Mouse (Mus musculus) embryonic stem cell, embryonic (primary cell): Measurements from ENCODE around the gene Crls1.

Source experiments
- CTCF ChIA-PET, 4 experiments: fragments of 300-600 bp in 2 of 4; fragments of 350-600 bp in 2 of 4; sonication (Branson Sonifier 250); formaldehyde crosslinking; loops; one replicate each; lab custom pipeline; 2022; ENCODE audit warnings: inconsistent platforms in 2 of 4; lab: Charles Lee
- POLR2A ChIA-PET, 4 experiments: fragments of 300-600 bp in 2 of 4; fragments of 350-600 bp in 2 of 4; sonication (Branson Sonifier 250); formaldehyde crosslinking; loops; one replicate each; lab custom pipeline; 2022; ENCODE audit warnings: antibody characterized with exemption in 4 of 4, inconsistent platforms in 1 of 4; lab: Charles Lee

Crls1 gene

DNA sequence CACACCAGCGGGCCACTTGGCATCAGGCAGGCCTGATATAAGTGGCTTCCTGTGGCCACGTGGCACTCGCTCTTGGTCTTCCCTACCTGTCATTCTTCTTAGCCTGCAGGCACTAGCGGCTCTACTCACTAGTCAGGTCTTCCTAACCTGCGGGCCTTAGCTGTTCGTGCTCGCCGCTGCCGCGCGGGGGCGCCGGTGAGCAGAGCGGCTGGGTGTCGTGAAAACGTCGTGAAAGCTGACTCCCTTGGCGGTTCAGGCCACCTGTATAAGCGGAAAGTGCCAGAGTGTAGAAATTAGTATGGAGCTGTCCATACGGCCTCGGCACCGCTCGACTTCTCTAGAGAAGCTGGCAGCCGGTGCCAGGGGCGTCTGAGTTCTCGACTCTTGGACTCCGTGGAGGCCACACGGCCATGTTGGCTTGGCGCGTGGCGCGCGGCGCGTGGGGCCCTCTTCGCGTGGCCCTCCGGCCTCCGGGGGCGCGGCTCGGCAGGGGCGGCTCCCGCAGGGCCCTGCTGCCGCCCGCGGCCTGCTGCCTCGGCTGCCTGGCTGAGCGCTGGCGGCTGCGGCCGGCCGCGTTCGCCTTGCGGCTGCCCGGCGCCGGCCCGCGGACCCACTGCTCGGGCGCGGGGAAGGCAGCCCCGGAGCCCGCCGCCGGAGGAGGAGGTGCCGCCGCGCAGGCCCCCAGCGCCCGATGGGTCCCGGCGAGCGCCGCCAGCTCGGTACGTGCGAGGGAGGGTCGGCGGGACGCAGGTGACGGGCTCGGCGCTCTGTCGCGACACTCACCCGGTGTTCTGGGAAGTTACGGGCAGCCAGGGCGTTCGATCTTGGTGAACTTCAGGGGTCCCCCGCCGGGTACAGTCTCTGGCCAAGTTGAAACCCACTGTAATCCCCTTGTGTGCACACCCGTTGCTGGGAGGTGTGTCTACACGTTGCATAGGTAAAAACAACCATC, at the start of gene Crls1:
Crls1 (plus strand) TSS at position 260 of the 952 bp plus-strand sequence.
- ChIA-PET CTCF (interaction anchor here (0.6 to 4.3 kb wide), 25 partner anchors 8 to 698 kb away, joined by 3 to 44 read pairs (median 4); partner anchors contain the start of gene Lrrn4 (in 2 of the 4)), POLR2A (interaction anchor here in 3 of 4 experiments (0.7 to 3.2 kb wide), 47 partner anchors 7 to 999 kb away, joined by 3 to 23 read pairs (median 4); partner anchors contain the start of genes Lrrn4 (in 3 of the 3), Mcm8 (in 2 of the 3), Trmt6 (in 2 of the 3) and Cds2 (in 1 of the 3))

DNA sequence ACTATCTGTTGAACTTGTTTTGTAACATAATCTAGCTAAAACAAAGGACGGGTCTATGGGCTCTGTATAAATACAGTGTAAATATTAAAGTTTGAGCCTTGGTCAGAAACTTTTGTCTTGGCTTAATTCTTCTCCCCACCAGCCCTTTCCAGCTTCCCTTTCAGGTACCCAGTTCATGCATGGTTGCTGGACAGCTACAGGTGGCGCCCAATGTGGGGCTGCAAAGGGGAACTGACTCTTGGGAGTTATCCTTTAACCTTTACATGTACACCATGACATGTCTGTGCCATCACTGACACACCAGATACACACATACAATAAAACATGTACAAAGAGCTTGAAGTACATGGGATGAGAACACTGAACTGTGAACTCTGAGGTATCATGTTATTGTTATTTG, 43.5 kb upstream of the Crls1 start:
- ChIA-PET CTCF (no interaction called here), POLR2A (interaction anchor here in 2 of 4 experiments (0.9 to 2.2 kb wide), 7 partner anchors 11 to 114 kb away, joined by 3 to 6 read pairs (median 5); partner anchors contain the start of genes Crls1 (in 1 of the 2), Mcm8 (in 1 of the 2) and Trmt6 (in 1 of the 2))

DNA sequence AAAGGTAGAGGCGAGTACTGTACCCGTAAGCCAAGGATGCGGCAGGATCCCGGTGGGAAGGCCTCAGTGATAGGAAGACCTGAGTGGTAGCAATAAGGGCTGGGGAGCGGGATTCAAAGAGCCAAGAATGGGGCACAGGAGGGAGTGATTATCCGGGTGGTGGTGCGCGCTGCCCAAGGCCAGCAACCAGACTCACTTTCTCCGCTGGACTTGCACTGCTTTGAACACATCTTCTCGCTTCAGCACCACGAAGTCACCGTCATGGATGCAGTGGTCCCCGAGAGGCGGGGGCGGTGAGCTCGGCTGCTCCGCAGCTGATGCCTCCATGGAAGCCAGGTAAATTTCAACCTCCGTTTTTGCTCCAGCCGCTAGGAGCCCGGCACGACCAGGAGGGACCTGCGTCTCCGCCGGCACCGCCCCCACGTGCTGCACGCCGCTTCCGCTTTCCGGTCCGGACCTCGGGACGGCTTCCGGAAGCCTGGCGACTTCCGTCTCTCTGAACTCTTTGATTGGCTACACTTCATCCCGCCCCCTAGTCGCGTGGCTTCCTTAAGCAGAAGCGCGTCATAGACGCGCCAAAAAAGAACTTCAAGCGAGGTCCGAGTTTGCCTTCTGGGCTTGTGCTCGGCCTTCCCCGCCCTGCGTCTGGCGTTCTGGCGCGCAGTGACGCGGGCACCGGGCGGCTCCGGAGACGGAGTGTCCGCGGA, 30.7 kb upstream of the Crls1 start, which contains the start of the genes Trmt6 and Mcm8:
Trmt6 (minus strand) TSS at position 448 of the 707 bp plus-strand sequence.
Mcm8 (plus strand) TSS at position 534 of the 707 bp plus-strand sequence.
- CTCF ChIA-PET = interaction anchor here in 2 of 4 experiments (0.6 to 1.0 kb wide), 2 partner anchors 88 to 166 kb away, joined by 3 to 4 read pairs; no protein-coding TSS in a partner anchor

DNA sequence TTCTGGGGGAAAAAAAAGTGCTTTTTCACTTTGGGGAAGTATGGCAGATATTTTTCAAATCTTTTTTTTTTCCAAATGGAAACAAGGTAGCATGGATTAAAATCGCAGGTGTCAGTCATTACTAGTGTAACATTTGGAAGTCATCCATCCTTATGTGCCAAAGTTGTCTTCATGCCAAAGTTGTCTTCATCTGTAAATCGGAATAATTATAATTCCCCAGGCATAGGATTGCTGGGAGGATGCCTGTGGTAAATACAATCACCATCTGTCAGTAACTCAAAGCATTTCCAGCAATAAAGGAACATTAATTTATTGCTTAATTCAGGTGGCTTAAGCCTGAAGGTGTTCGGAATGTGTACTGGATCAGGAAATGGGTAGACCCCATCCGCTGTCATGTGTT, 5.4 kb upstream of the Crls1 start:
- ChIA-PET CTCF (no interaction called here), POLR2A (no interaction called here)

More for the DNA sequence above, 30.7 kb upstream of the Crls1 start, which contains the start of the genes Trmt6 and Mcm8:
- POLR2A ChIA-PET = interaction anchor here in 3 of 4 experiments (0.6 to 5.5 kb wide), 14 partner anchors 8 to 65 kb away, joined by 3 to 23 read pairs (median 4); partner anchors contain the start of genes Crls1 (in 2 of the 3), Chgb (in 1 of the 3) and Lrrn4 (in 1 of the 3)

DNA sequence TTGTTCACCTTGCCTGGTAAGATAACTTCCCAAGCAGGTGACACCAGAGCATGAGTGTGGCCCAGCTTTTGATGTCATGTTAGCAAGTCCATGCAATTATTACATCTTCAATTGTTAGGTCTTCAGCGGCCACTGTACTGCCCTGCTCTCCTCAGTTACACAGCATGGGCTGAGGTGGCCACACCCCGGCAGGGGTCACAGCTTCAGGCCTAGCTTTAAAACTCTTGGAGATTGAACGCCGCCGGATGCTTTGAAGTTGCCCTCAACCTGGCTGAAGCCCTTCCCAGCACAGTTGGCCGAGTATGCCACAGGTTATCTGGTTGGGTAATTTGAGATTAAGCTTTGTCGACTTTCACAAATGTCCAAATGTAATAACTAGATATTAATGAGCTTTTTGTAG, 1.1 kb downstream of the Crls1 start:
- ChIA-PET POLR2A (interaction anchor here in 3 of 4 experiments (0.8 to 3.2 kb wide), 31 partner anchors 8 to 744 kb away, joined by 3 to 23 read pairs (median 4); partner anchors contain the start of genes Lrrn4 (in 2 of the 3), Mcm8 (in 2 of the 3), Trmt6 (in 2 of the 3) and Pcna (in 1 of the 3)), CTCF (interaction anchor here in 3 of 4 experiments (1.5 to 4.3 kb wide), 7 partner anchors 8 to 58 kb away, joined by 6 to 44 read pairs (median 13); no protein-coding TSS in a partner anchor)

DNA sequence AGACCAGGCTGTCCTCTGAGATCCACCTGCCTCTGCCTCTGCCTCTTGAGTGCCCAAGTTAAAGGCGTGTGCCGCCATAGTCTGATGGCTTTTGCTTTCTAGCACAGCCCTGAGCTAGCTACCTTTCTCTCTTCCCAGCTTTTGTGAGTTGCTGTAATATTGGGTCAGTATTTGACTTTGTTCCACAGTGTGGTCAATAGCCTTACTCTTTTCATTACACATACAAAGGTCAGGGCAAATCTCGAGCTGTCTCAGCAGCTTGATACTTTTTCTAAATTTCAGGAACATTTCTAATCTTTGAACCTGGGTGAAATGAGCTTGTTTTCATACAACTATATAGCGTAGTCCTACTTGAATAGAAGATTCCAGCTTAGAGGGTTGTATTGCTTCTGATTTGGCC, 1.9 kb downstream of the Crls1 start:
- CTCF ChIA-PET = interaction anchor here in 2 of 4 experiments (2.4 to 4.3 kb wide), 4 partner anchors 8 to 55 kb away, joined by 10 to 44 read pairs (median 20); no protein-coding TSS in a partner anchor

DNA sequence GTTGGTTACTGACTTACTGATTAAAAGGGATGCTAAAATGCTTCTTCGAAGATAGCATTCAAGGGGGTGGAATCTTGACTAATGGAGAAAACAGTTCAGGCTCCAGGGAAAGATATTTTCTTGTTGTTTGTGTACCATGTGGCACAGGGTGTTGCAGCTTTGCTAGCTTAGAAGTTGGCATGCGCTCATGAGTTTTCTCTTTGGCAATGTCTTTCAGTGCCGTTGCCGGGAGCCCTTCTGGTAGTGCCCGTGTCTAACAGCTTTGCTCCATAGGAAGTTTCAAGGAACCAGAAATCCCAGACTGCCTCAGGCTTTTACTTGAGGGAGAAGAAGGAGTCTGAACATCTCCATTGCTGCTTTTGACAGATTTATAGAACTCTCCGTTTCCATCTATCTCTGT, 2.7 kb downstream of the Crls1 start:
- ChIA-PET POLR2A (interaction anchor here (0.6 to 1.4 kb wide), 6 partner anchors 14 to 1422 kb away, joined by 3 to 7 read pairs (median 3); no protein-coding TSS in a partner anchor), CTCF (interaction anchor here in 2 of 4 experiments (3.4 to 4.3 kb wide), 2 partner anchors 54 kb away, joined by 28 to 44 read pairs; no protein-coding TSS in a partner anchor)

More for the DNA sequence above, 1.9 kb downstream of the Crls1 start:
- POLR2A ChIA-PET = interaction anchor here (0.6 to 3.2 kb wide), 20 partner anchors 8 to 797 kb away, joined by 3 to 23 read pairs (median 4); partner anchors contain the start of genes Mcm8 (in 1 of the 4) and Trmt6 (in 1 of the 4)

DNA sequence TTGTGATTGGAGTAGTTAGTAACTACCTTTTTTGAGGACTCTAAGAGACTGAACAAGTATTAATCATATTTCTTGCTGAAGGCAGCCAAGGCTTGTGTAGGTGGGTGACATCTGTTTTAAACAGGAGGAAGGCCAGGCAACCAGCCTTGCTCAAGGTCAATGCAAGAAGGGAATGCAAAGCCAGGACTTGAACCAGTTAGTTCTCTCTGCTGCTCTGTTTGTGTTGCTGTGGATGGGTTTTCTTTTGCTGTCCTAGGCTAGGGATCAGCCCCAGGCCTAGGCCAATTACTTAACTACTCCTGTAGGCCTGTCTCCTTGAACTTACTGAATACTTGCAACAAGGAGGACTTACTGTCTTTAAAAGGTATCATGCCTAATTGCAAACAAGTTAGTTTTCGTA, 6.6 kb downstream of the Crls1 start:
- ChIA-PET CTCF (interaction anchor here in 1 of 4 experiments (0.5 kb wide), 1 partner anchor 36 kb away, joined by 3 read pairs; no protein-coding TSS in a partner anchor), POLR2A (interaction anchor here in 2 of 4 experiments (0.6 to 1.4 kb wide), 2 partner anchors 11 to 150 kb away, joined by 3 to 7 read pairs; no protein-coding TSS in a partner anchor)

DNA sequence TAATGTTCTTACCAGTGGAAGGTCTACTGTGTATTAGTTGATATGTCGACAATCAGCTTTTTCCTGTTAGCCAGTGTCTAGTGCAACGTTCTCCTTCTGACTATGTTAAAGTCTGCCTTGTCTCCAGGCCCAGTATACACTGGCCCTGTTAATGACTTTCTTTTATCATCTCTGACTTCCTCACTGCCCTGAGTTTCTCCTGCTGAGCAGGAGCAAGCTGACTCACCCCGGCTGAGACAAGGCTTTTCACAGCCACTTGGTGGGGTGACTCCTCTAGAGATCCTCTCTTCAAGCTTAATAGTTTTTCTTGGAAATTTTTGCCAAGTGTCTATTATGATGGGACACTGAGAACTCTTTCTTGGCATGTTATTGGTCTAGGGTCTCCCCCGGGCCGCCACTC, 9.9 kb downstream of the Crls1 start:
- POLR2A ChIA-PET = interaction anchor here in 3 of 4 experiments (0.6 to 2.6 kb wide), 12 partner anchors 8 to 279 kb away, joined by 3 to 13 read pairs (median 4); partner anchors contain the start of genes Crls1 (in 3 of the 3) and Lrrn4 (in 1 of the 3)

DNA sequence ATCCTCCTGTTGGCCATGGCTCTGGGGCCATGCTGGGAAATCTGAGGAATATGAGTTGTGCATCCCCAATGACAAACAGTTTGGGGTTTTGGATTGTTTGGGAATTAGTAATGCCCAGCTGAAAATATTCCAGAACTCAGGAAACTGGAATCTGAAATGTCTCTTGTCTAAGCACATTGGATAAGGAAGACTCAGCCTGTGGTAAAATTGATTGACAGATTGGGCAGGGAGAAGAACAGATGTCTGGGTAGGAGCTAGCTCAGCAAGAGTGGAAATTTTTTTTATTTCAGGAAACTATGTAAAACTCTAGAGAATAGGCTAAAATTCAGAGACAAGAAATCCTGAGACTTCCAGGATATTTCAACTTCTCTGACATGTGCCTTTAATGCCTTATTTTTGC, 14.0 kb downstream of the Crls1 start:
- POLR2A ChIA-PET = interaction anchor here in 2 of 4 experiments (1.4 to 2.0 kb wide), 3 partner anchors 11 to 13 kb away, joined by 3 to 5 read pairs (median 4); no protein-coding TSS in a partner anchor
- CTCF ChIA-PET = no interaction called here

More for the DNA sequence above, 9.9 kb downstream of the Crls1 start:
- CTCF ChIA-PET = interaction anchor here (0.6 to 2.0 kb wide), 6 partner anchors 9 to 351 kb away, joined by 3 to 13 read pairs (median 3); partner anchors contain the start of gene Crls1 (in 3 of the 4)

DNA sequence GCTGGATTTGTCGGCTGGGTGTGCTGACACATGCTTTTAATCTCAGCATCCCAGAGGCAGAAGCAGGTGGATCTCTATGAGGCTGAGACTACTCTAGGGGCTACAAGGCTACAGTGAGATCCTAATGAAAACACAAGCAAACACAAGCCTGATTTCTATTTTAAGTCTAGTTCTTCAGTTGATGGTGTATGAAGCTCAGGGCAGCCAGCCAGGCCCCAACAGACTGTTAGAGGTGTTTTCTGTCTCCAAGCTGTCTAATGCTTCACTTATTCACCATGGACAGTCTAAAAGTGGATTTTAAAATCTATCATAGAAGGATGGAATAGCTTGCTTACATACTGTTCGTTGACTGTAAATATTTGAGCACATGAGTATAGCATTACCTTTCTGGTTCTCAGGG, 15.0 kb downstream of the Crls1 start:
- ChIA-PET POLR2A (interaction anchor here in 1 of 4 experiments (0.7 to 2.0 kb wide), 3 partner anchors 10 to 82 kb away, joined by 3 to 5 read pairs (median 4); no protein-coding TSS in a partner anchor), CTCF (no interaction called here)

DNA sequence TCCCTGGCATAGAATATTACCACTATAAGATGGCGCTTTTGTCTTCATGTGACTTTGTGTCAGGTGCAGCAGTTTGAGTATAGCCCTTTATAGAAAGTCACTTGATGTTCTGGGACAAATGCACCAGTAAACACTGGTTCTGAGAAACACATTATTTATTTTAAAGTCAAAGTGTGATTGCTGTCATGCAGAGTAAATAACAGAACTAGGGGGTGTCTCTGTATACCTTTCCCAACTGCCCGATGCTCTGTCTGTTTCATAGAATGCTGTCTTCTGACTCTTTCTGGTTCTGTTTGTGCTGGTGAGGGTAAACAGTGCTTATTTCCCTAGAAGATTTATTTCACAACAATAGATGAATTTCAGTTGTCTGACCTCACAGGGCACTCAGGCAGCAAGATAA, 16.9 kb downstream of the Crls1 start:
- CTCF ChIA-PET = no interaction called here
- POLR2A ChIA-PET = interaction anchor here in 1 of 4 experiments (1.2 to 1.5 kb wide), 2 partner anchors 10 to 15 kb away, joined by 3 to 7 read pairs; no protein-coding TSS in a partner anchor

DNA sequence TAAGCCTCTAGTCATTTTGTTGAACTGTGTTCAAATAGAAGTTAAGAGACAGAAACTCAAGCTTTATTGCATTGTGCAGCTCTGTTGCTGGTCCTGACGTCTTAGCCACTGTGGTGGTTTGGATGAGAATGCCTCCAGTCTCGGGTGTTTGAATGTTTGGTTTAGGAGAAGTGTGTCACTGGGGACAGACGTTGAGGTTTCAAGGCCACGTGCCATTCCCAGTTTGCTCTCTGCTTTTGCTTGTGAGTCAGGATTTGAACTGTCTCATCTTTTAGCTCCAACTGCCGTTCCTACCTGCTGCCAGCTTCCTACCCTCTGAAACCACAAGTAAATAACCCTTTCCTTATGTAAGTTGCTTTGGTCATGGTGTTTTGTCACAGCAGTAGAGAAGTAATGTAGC, 21.1 kb downstream of the Crls1 start:
- ChIA-PET POLR2A (interaction anchor here in 2 of 4 experiments (0.5 to 1.7 kb wide), 7 partner anchors 11 to 560 kb away, joined by 3 to 7 read pairs (median 3); no protein-coding TSS in a partner anchor), CTCF (interaction anchor here in 1 of 4 experiments (1.2 kb wide), 1 partner anchor 21 kb away, joined by 6 read pairs; the partner anchor contains the start of gene Crls1)

DNA sequence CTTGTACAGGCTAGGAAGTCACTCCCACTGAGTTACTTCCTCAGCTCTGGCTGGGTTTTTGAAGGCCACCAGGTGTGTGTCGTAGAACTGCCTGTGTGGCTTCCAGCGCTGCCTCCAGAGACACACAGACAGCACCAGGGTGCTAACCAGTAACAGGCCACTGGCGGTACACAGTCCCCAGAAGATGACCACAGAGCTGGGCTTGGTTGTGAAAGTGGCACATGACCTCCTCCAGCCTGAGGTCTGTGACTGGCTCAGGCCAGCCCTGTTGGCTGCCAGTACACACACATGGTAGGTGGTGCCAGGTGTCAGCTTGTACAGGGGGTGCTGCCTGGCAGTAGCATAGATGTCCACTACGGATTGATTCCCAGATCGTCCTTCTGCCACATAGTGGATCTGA, 23.2 kb downstream of the Crls1 start:
- POLR2A ChIA-PET = interaction anchor here in 2 of 4 experiments (1.3 to 1.6 kb wide), 3 partner anchors 11 to 23 kb away, joined by 4 to 6 read pairs (median 4); partner anchors contain the start of genes Crls1 (in 1 of the 2) and Lrrn4 (in 1 of the 2)
- CTCF ChIA-PET = no interaction called here

DNA sequence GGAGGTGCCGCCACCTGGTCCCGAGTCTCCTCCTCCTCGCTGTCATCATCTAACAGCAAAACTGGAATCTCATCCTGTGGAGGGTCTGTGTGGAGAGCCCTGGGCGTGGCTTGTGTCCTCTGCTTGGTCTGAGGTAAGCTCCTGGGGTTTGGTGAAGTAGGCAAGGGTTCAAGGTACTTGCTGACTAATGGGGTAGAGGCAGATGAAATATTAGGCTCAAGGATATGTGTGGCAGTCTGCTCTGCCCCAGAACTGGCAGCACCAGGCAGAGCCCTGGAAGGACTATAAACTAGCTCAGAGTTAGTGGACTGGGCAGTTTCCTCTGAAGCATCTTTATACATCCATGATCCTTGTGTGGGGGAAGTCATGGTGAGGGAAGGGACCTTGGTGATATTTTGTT, 23.8 kb downstream of the Crls1 start:
- CTCF ChIA-PET = no interaction called here

DNA sequence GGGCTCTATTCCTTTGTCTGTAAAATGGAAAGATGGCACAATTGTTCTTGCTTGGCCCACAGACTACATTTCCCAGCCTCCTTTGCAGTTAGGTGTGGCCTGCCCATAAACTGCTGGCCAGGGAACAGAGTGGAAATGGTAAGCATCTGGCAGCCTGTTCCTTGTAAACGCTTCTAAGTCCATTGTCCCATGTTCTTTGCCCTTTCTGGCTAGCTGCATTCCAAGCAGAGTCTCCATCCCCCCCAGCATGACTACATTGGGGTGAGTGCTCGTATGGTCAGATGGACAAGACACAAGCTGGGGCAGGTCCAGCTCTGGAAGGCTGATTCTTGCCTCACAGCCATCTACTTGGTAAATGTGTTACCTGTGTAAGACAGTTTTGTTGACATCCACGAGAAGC, 25.2 kb downstream of the Crls1 start:
- ChIA-PET POLR2A (interaction anchor here in 2 of 4 experiments (0.6 to 2.0 kb wide), 8 partner anchors 8 to 585 kb away, joined by 3 to 6 read pairs (median 4); partner anchors contain the start of genes Crls1 (in 2 of the 2) and Lrrn4 (in 2 of the 2)), CTCF (interaction anchor here in 1 of 4 experiments (1.4 kb wide), 1 partner anchor 25 kb away, joined by 6 read pairs; the partner anchor contains the start of gene Crls1)

More for the DNA sequence above, 23.8 kb downstream of the Crls1 start:
- POLR2A ChIA-PET = interaction anchor here in 1 of 4 experiments (0.7 to 2.0 kb wide), 3 partner anchors 11 to 42 kb away, joined by 3 to 6 read pairs (median 6); partner anchors contain the start of genes Crls1 and Lrrn4
